Mouse (Mus musculus) kidney, adult 2 months (tissue): ENCODE measurements at regions not wholly inside any gene's neighbourhood (a gene's known extent, or its start where the extent isn't known, plus 50 kb on each side); places are given as distances from the start of the nearest gene placed in this dataset.

Source experiments
- CTCF ChIP-seq: fragments of 200-500 bp; conservative IDR thresholded peaks from 2 replicates; pipeline ENCODE4 v1.5.1; 2011; ENCODE audit warnings: low read depth, mild to moderate bottlenecking, control low read depth, low read length, moderate library complexity, mixed read lengths; ENCODE audit not compliant: insufficient read depth, insufficient read length
- POLR2A ChIP-seq: fragments of 200-500 bp; IDR thresholded peaks from one replicate; pipeline ENCODE4 v1.6.1; 2011; ENCODE audit warnings: low read depth, low read length, control low read depth

DNA sequence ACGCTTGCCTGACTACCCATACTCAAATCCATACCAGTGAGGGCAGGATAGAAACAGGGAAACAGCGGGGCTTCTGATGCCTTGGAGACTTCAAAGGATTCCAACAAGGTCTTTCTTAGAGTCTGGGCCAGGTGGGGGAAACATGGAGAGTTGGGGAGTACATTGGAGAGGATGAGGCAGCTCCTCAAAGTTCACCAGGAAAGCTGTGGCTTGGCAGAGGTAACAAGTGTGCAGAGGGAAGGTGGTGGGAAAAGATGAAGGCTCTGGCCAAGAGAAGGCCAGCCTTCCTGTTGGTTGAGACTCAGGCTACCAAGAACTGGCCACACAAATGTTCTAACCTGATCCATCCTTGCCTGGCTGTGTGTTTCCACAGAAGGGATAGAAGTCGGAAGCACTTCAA, 93.6 kb upstream of the Stmnd1 start:
- TF ChIP-seq POLR2A (no peak), CTCF (no peak)
